Mouse (Mus musculus) intestine, embryonic 15.5 days (tissue): Measurements from ENCODE around the gene Cyp2t4. TPM values are rescaled to one million over a fixed set of nuclear protein-coding genes. Genes with fewer than 3 reads are reported as not detected.

ENCODE experiments used
- ATAC-seq: fragments of 200-750 bp; cut with Nextera tagmentation; 2 replicates; pipeline ENCODE4 v1.8.0; 2017; ENCODE audit warnings: moderate TSS enrichment, moderate library complexity
- H3K27ac ChIP-seq: fragments of 300-500 bp; sonication (generic); 2 replicates; pipeline ENCODE4 v1.5.1; 2015; ENCODE audit warnings: mild to moderate bottlenecking, inconsistent platforms
- H3K27me3 ChIP-seq: fragments of 300-500 bp; sonication (generic); replicated peaks from 2 replicates; pipeline ENCODE4 v1.6.1; 2015; ENCODE audit warnings: inconsistent platforms
- H3K36me3 ChIP-seq: fragments of 300-500 bp; sonication (generic); 2 replicates; pipeline ENCODE4 v1.6.1; 2015; ENCODE audit warnings: inconsistent platforms
- H3K4me1 ChIP-seq: fragments of 300-500 bp; sonication (generic); replicated peaks from 2 replicates; pipeline ENCODE4 v1.6.1; 2015; ENCODE audit warnings: inconsistent platforms
- H3K4me2 ChIP-seq: fragments of 300-500 bp; sonication (generic); replicated peaks from 2 replicates; pipeline ENCODE4 v1.6.1; 2015; ENCODE audit warnings: mild to moderate bottlenecking, inconsistent platforms
- H3K4me3 ChIP-seq: fragments of 300-500 bp; sonication (generic); replicated peaks from 2 replicates; pipeline ENCODE4 v1.5.1; 2015; ENCODE audit warnings: inconsistent platforms
- H3K9ac ChIP-seq: fragments of 300-500 bp; sonication (generic); 2 replicates; pipeline ENCODE4 v1.6.1; 2015; ENCODE audit warnings: inconsistent platforms
- H3K9me3 ChIP-seq: fragments of 300-500 bp; sonication (generic); 2 replicates; pipeline ENCODE4 v1.6.1; 2016; ENCODE audit warnings: inconsistent platforms
- WGBS: fragments of 180-500 bp; shearing (Covaris S2); methylation state at CpG from one replicate; pipeline ENCODE4 v1.1.7; 2015; 5-methylcytosine and 5-hydroxymethylcytosine counted together
- microRNA counts: library from miRNA; unstranded; fragments of <30 nt; microRNA quantifications from one replicate; lab custom pipeline; 2016
- polyA plus RNA-seq: library from polyadenylated mRNA; unstranded; fragments of >200 nt; fragmentation: Nextera tagmentation; extraction: Ambion mirVana; gene quantifications from 2 replicates; pipeline ENCODE4 v1.2.1, GENCODE M21; 2015

Gene Cyp2t4
- polyA plus RNA-seq, 1 experiment from 2014 or later = 0.09 TPM

DNA sequence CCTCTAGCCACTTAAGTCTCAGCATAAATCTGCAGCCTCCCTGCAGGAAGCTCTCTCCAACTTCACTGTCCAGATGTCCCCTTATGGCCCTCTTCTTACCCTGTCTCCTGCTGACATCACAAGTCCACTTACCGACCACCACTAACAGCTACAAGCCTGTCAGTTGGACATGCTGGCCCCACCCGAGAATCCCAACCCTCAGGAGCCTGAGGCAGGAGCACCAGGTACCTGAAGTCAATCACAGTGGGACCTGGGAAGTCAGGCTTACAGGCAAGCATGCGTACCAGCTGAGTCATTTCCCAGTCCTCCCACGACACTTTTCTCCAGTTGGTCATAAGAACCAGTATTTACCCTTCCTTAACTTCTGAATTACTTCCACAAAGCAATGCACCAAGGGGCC, 40.2 kb downstream of the Cyp2t4 start:
- 74% methylated on average over 4 of the region's 4 CpGs for WGBS
- Histone ChIP-seq H3K36me3 (peaks cover 48% of the 10 kb centered on the region), H3K9ac (no peak overlapping the region), H3K4me2 (no peak overlapping the region), H3K4me1 (peaks cover 13% of the 10 kb centered on the region), H3K4me3 (no peak overlapping the region), H3K9me3 (no peaks in the 10 kb centered on the region), H3K27ac (no peak overlapping the region), H3K27me3 (no peaks in the 10 kb centered on the region)
- no peak for ATAC-seq

DNA sequence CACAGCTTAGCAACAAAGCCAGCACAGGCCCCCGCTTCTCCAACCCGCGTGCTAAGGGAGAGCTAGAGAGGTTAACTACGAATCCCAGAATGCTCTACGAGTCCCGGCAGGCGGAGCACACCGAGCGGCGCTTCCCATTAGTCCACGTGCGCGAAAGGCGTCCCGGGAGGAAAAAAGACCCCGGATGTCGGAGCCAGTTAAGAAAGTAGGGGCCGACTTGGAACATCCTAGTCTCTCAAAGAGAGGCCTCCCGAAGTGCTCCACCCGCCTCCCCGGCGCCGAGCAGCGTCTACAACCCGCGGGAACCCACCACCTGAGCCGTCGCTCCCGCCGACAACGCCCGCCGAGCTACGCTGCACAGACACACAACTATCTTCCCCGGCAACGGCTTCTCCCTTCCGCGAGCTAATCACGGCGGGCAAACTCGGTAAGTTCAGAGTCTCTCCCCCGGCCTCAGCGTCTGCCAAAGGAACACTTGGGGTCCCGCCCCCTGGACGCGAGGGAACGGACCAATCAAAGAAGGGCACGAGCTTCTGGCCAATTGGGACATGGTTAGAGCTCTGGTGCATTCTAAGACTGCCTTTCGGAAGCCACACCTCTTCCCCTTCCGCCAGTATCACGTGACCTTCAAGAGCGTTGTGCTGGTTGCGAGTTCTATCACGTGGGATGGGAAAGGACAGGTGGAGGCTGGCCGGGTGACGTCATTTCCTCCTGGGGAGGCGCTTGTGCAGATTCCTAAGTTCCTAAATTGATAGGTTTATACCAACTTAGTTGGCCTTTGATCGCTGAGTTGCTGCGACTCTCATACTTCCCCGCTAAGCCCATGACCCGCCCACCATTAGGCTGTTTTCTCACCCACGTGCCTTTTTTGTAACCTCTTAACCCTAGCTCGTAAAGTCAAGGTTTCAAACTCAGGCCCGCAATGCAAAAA, 42.4 kb downstream of the Cyp2t4 start, which contains the start of the genes BC024978 and Snrpa:
Gene BC024978 (plus strand): TSS at position 101 of the 931 bp plus-strand sequence.
Gene Snrpa (minus strand): TSS at position 591 of the 931 bp plus-strand sequence.
- under 1% methylated on average over 64 of the region's 64 CpGs for WGBS

DNA sequence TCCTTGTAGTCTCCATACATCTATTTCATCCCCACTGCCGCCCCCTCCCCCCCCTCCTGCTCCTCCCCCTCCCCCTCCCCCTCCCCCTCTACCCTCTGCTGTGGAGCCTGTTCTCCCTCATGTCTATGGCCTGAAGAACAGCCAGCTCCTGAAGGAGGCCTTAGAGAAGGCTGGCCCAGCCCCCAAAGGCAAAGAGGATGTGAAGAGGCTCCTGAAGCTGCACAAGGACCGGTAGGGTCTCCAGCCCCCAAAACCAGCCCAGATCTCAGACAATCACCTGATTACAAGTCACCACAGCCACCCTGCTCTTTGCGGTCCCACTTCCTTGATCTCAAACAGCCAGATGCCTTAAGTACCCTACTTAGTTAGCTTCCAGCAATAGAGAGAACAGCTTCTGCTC, 43.6 kb downstream of the Cyp2t4 start:
- H3K4me1 ChIP-seq = peaks cover 13% of the 10 kb centered on the region
- no peak overlapping the region for H3K4me3 ChIP-seq
- H3K27ac ChIP-seq = no peak overlapping the region; the same call in 1 of the 2 replicates
- H3K4me2 ChIP-seq = no peak overlapping the region
- H3K36me3 ChIP-seq = peaks cover 13% of the 10 kb centered on the region
- ATAC-seq = no peak
- H3K9ac ChIP-seq = no peak overlapping the region
- 87% methylated on average over 3 of the region's 3 CpGs for WGBS
- no peaks in the 10 kb centered on the region for H3K9me3 ChIP-seq
- no peaks in the 10 kb centered on the region for H3K27me3 ChIP-seq

More for the DNA sequence above, 42.4 kb downstream of the Cyp2t4 start, which contains the start of the genes BC024978 and Snrpa:
- H3K27me3 ChIP-seq = no peaks in the 10 kb centered on the region
- H3K27ac ChIP-seq = peak within 1 kb of the TSS; percentile 100
- peak within 1 kb of the TSS; percentile 80 for H3K4me2 ChIP-seq
- no peaks in the 10 kb centered on the region for H3K9me3 ChIP-seq
- H3K4me1 ChIP-seq = peaks cover 13% of the 10 kb centered on the region
- peak; percentile 99 for ATAC-seq
- H3K4me3 ChIP-seq = peak within 1 kb of the TSS; percentile 80
- H3K36me3 ChIP-seq = peaks cover 25% of the 10 kb centered on the region
- peak within 1 kb of the TSS; percentile 91 for H3K9ac ChIP-seq

DNA sequence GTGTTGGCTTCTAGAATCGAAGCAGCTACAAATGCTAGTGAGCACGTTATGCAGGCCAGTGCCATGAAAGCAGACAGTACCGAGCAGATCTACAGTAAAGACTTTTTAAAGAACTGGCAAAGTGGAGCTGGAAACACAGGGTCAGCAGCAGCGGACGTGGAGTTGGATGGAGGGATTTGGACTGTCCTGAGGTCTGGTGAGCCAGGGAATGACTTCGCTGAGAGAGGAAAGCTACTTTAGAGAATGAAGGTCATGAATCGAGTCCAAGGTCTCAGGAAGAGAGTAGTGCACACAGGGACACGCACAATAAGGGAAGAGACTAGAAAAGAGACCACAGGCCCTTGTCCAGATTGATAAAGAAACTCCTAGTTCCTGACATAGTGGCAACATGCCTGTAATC, 44.1 kb downstream of the Cyp2t4 start:
- no peak overlapping the region for H3K4me2 ChIP-seq
- peaks cover 9% of the 10 kb centered on the region for H3K36me3 ChIP-seq
- no peak overlapping the region for H3K4me3 ChIP-seq
- H3K9me3 ChIP-seq = no peaks in the 10 kb centered on the region
- no peak overlapping the region for H3K27ac ChIP-seq
- H3K27me3 ChIP-seq = no peaks in the 10 kb centered on the region
- WGBS = 89% methylated on average over 8 of the region's 8 CpGs
- ATAC-seq = no peak
- H3K4me1 ChIP-seq = peaks cover 13% of the 10 kb centered on the region
- H3K9ac ChIP-seq = no peak overlapping the region

DNA sequence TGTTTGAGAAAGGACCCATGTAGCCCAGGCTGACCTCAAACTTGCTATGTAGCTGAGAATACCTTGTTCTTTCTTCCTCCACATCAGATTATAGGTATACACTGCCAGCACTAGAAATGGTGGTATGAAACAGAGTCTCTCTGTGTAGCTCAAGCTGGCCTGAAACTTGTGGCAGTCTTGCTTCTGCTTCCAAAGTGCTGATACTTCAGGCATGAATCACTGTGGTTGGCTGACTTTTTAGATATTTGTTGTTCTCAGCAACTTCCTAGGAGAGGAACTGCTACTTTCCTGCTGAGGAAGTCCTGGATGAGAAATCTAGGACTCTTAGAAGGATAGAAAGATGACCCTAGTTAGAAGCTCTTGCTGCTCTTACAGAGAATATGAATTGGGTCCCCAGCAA, 44.8 kb downstream of the Cyp2t4 start:
- peaks cover 11% of the 10 kb centered on the region; the same call in 1 of the 2 replicates for H3K36me3 ChIP-seq
- H3K4me2 ChIP-seq = no peak overlapping the region
- peaks cover 13% of the 10 kb centered on the region for H3K4me1 ChIP-seq
- no peak overlapping the region for H3K4me3 ChIP-seq
- H3K9ac ChIP-seq = no peak overlapping the region
- no peaks in the 10 kb centered on the region for H3K9me3 ChIP-seq
- no peak for ATAC-seq
- H3K27ac ChIP-seq = no peak overlapping the region
- no peaks in the 10 kb centered on the region for H3K27me3 ChIP-seq

DNA sequence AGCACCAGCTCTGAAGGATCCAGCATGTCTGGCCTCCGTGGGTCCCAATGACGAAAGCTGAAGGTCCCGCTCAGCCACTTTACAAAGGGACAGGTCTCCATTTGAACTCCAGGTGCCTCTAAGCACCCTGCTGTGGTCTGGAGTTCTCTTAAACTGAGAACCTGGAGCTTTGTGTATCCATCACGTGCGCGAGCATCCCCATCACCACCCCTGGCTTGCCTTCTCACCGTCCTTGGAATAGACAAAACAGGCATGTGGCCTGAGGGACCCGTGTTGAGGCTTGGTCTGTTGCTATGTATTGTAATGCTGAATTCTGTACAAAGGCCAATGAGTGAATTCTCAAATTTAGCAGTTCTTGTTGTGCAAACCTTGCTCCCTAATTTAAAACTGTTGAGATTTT, 45.3 kb downstream of the Cyp2t4 start:
- no peak overlapping the region for H3K27ac ChIP-seq
- H3K4me1 ChIP-seq = peaks cover 10% of the 10 kb centered on the region
- no peak overlapping the region for H3K4me2 ChIP-seq
- H3K9ac ChIP-seq = no peak overlapping the region
- 95% methylated on average over 8 of the region's 8 CpGs for WGBS
- no peaks in the 10 kb centered on the region for H3K9me3 ChIP-seq
- ATAC-seq = no peak
- no peak overlapping the region for H3K4me3 ChIP-seq
- H3K27me3 ChIP-seq = no peaks in the 10 kb centered on the region
- peaks cover 10% of the 10 kb centered on the region for H3K36me3 ChIP-seq

DNA sequence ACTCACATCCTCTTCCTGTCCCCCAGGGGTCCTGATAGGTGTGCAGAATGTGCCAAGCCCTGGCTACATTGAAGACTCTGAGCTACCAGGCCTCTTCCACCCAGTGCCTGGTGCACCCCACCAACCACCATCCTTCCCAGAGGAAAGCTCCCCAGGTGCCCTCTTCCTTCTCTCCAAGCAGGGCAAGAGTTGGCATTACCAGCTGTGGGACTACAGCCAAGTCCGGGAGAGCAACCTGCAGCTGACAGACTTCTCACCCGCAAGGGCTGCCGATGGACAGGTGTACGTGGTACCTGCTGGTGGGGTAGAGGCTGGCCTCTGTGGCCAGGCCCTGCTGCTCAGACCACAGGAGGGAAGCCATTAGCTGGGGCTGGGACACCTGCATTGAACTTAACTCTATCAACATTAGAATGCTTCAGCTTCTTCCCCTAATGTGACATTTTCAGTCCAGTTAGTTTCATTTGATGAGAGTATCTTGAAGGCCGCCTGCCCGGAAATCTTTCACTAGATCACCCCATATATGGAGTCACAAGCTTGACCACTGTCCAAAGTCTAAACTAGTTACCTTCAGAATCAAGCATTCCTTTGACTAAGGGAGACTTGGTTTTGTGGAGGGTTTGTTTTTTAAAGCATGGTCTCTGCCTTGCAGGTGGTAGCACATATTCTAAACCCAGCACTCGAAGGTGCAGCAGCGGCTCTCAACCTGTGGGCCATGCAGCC, 50.4 kb downstream of the Cyp2t4 start:
- no peak for ATAC-seq
- no peaks in the 10 kb centered on the region for H3K4me1 ChIP-seq
- no peak overlapping the region for H3K9ac ChIP-seq
- 93% methylated on average over 8 of the region's 8 CpGs for WGBS
- H3K27me3 ChIP-seq = no peaks in the 10 kb centered on the region
- no peaks in the 10 kb centered on the region for H3K9me3 ChIP-seq
- no peak overlapping the region for H3K4me2 ChIP-seq
- H3K36me3 ChIP-seq = peaks cover 13% of the 10 kb centered on the region
- H3K4me3 ChIP-seq = no peak overlapping the region
- H3K27ac ChIP-seq = no peak overlapping the region

MicroRNAs encoded within 50 kb of the gene (microRNA counts, 519-probe panel; counts per million panel counts)
- microRNA mmu-miR-1191 (lab: Ali Mortazavi, UCI) = 97.1 counts per million, percentile 29 among the panel's probes with 10 or more counts

Other genes with a start within 250 kb of the Cyp2t4 start
- not detected in 2 replicates for gene Cyp2a22, start 214.3 kb upstream of the Cyp2t4 start, polyA plus RNA-seq
- not detected in 2 replicates for gene Cyp2a12, start 124.6 kb upstream of the Cyp2t4 start, polyA plus RNA-seq
- gene Cyp2f2, start 33.8 kb upstream of the Cyp2t4 start, polyA plus RNA-seq = 0.09 and 0.13 TPM in 2 replicates
- 68.1 and 73.0 TPM in 2 replicates for gene Egln2, start 13.1 kb downstream of the Cyp2t4 start, polyA plus RNA-seq
- gene Rab4b, start 25.2 kb downstream of the Cyp2t4 start, polyA plus RNA-seq = 65.4 and 66.3 TPM in 2 replicates
- not detected in 2 replicates for gene Gm21983, start 27.4 kb downstream of the Cyp2t4 start, polyA plus RNA-seq
- 6.4 and 9.4 TPM in 2 replicates for gene Mia, start 27.4 kb downstream of the Cyp2t4 start, polyA plus RNA-seq
- 3.0 and 3.2 TPM in 2 replicates for gene BC024978, start 42.1 kb downstream of the Cyp2t4 start, polyA plus RNA-seq
- 223 and 249 TPM in 2 replicates for gene Snrpa, start 42.6 kb downstream of the Cyp2t4 start, polyA plus RNA-seq
- 8.8 and 9.4 TPM in 2 replicates for gene Itpkc, start 74.9 kb downstream of the Cyp2t4 start, polyA plus RNA-seq
- gene Coq8b, start 79.3 kb downstream of the Cyp2t4 start, polyA plus RNA-seq = 21.3 and 21.4 TPM in 2 replicates
- 16.2 and 16.5 TPM in 2 replicates for gene Numbl, start 104.7 kb downstream of the Cyp2t4 start, polyA plus RNA-seq
- 75.9 and 92.8 TPM in 2 replicates for gene Ltbp4, start 184.0 kb downstream of the Cyp2t4 start, polyA plus RNA-seq
- gene Shkbp1, start 202.3 kb downstream of the Cyp2t4 start, polyA plus RNA-seq = 35.0 and 35.5 TPM in 2 replicates
- gene Gm20479, start 203.7 kb downstream of the Cyp2t4 start, polyA plus RNA-seq = 1.8 TPM in 1 of 2 replicates, not detected in the other